Mouse (Mus musculus): ENCODE measurements around the gene Sod3. TPM values are rescaled to one million over a fixed set of nuclear protein-coding genes. Genes with fewer than 3 reads are reported as not detected.

Sod3 gene
- polyA plus RNA-seq, 1 experiment from 2014 or later, result 0.14 TPM

- no peaks in the 10 kb centered on the region for H3K36me3 ChIP-seq
- no peaks in the 10 kb centered on the region for H3K27me3 ChIP-seq
- no peaks in the 10 kb centered on the region for H3K9me3 ChIP-seq
- H3K9ac ChIP-seq, result no peak overlapping the region
- no peak overlapping the region for H3K4me3 ChIP-seq
- no peak overlapping the region for H3K27ac ChIP-seq
- H3K4me2 ChIP-seq, result no peak overlapping the region
- no peak for ATAC-seq (ENCODE audit: insufficient number of reproducible peaks, insufficient read depth, low FRiP score, low TSS enrichment, low read depth)
- WGBS, result 71% methylated on average over 9 of the region's 9 CpGs
- H3K4me1 ChIP-seq, result peaks cover 13% of the 10 kb centered on the region
Measured at GRCm38 (mm10) chr5:52357175-52357754, 6.3 kb upstream of the Sod3 start.

DNA sequence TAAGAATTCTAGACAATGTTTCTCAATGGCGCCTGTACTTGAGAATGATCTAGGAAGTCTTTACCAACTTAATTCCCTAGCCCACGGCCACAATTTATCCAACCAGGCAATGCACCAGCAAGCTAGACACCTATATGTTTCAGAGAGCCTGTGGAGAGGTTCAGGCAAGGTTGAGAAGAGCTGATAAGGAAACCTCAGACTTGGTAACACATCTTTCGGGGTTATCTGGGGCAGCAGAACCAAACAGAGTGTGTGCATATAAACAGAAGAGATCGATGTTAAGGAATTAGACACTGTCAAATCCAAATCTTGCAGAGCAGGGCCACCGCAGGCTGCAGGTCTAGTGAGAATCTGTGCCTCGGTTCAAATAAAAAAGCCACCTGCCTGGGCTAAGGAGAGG, 5.5 kb upstream of the Sod3 start:
- H3K9me3 ChIP-seq, result no peaks in the 10 kb centered on the region
- no peak overlapping the region for H3K9ac ChIP-seq
- H3K4me2 ChIP-seq, result no peak overlapping the region
- H3K27ac ChIP-seq, result no peak overlapping the region
- no peaks in the 10 kb centered on the region for H3K36me3 ChIP-seq
- ATAC-seq (ENCODE audit: insufficient number of reproducible peaks, insufficient read depth, low FRiP score, low TSS enrichment, low read depth), result no peak
- H3K4me3 ChIP-seq, result no peak overlapping the region
- WGBS, result 86% methylated on average over 6 of the region's 6 CpGs
- no peaks in the 10 kb centered on the region for H3K27me3 ChIP-seq
- H3K4me1 ChIP-seq, result peaks cover 20% of the 10 kb centered on the region

GRCm38 (mm10) chr5:52360286-52361049, 3.1 kb upstream of the Sod3 start:
- 0 out of 2 replicates have a peak overlapping the region, but pooled peaks have one; percentile 39 for H3K27ac ChIP-seq
- WGBS, result 71% methylated on average over 21 of the region's 21 CpGs
- no peak for ATAC-seq (ENCODE audit: insufficient number of reproducible peaks, insufficient read depth, low FRiP score, low TSS enrichment, low read depth)
- peaks cover 31% of the 10 kb centered on the region for H3K4me1 ChIP-seq
- peaks cover 9% of the 10 kb centered on the region; the same call in 1 of the 2 replicates for H3K27me3 ChIP-seq
- H3K9me3 ChIP-seq, result no peaks in the 10 kb centered on the region
- no peak overlapping the region for H3K9ac ChIP-seq
- H3K4me3 ChIP-seq, result no peak overlapping the region
- peak overlapping the region; percentile 16; the same call in 1 of the 2 replicates for H3K4me2 ChIP-seq
- no peaks in the 10 kb centered on the region for H3K36me3 ChIP-seq

DNA sequence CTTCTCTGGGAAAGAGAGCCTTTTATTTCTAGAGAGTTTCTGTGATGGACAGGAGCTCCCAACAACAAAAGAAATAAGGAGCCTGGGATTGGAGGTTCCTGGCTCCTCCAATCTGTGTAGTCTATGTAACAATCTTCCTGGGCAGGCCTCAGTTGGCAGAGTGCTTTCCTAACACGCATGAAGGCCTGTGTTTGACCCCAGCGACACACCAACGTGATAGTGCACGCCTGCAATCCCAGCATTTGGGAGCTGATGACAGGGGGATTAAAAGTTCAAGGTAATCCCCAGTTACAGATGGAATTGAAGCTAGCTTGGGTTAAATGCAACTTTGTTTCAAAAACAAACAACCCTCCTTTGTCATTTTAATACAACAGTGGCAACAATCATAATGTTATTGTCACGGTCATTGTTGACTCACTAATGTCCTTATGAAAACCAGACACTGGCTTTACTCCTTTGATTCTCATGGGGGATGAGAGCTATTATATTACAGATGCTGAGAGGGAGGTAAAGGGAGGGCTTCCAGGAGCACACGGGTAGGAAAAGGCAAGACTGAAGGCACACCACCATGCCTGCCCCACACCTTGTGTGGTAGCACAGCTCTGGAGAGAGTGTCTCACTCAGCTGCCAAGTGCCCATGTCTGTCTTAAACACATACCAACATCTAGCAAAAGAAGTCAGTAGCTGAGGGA, 669 bp upstream of the Sod3 start:
- peaks cover 11% of the 10 kb centered on the region for H3K27me3 ChIP-seq
- WGBS, result 26% methylated on average over 6 of the region's 6 CpGs
- no peak overlapping the region for H3K9ac ChIP-seq
- no peak overlapping the region for H3K4me3 ChIP-seq
- peaks cover 31% of the 10 kb centered on the region for H3K4me1 ChIP-seq
- H3K36me3 ChIP-seq, result no peaks in the 10 kb centered on the region
- ATAC-seq (ENCODE audit: insufficient number of reproducible peaks, insufficient read depth, low FRiP score, low TSS enrichment, low read depth), result no peak
- H3K4me2 ChIP-seq, result no peak overlapping the region
- H3K27ac ChIP-seq, result no peak overlapping the region
- no peaks in the 10 kb centered on the region for H3K9me3 ChIP-seq

DNA sequence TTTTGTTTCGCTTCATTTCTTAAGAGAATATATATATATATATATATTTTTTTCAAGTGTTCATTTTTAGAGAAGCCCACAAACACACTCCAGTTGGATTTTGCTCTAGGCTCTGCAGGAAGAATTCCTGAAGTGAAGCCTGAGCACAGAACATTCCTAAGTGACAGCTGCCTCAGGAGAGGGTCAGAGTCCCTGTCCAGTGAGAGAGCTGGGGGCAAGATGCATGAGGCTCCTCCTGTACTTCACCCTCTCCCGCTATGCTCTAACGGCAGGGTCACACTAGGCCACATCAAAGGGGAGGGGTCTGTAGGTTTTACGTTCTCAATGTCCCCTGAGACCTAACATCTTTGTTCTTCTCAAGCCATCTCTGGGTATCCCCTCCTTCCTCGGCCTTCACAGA, 930 bp downstream of the Sod3 start:
- Histone ChIP-seq H3K4me3 (no peak overlapping the region), H3K4me2 (no peak overlapping the region), H3K27me3 (peaks cover 22% of the 10 kb centered on the region), H3K9ac (no peak overlapping the region), H3K9me3 (no peaks in the 10 kb centered on the region), H3K36me3 (no peaks in the 10 kb centered on the region), H3K4me1 (peaks cover 34% of the 10 kb centered on the region), H3K27ac (no peak overlapping the region)
- no peak for ATAC-seq (ENCODE audit: insufficient number of reproducible peaks, insufficient read depth, low FRiP score, low TSS enrichment, low read depth)
- WGBS, result 45% methylated on average over 5 of the region's 5 CpGs

GRCm38 (mm10) chr5:52365930-52366329, 2.3 kb downstream of the Sod3 start:
- H3K4me2 ChIP-seq, result no peak overlapping the region
- H3K27ac ChIP-seq, result no peak overlapping the region
- no peak overlapping the region for H3K4me3 ChIP-seq
- peaks cover 23% of the 10 kb centered on the region for H3K4me1 ChIP-seq
- ATAC-seq (ENCODE audit: insufficient number of reproducible peaks, insufficient read depth, low FRiP score, low TSS enrichment, low read depth), result no peak
- no peak overlapping the region for H3K9ac ChIP-seq
- H3K27me3 ChIP-seq, result peaks cover 22% of the 10 kb centered on the region
- H3K36me3 ChIP-seq, result no peaks in the 10 kb centered on the region
- no peaks in the 10 kb centered on the region for H3K9me3 ChIP-seq
- WGBS, result 85% methylated on average over 5 of the region's 5 CpGs

GRCm38 (mm10) chr5:52366661-52367060, 3.1 kb downstream of the Sod3 start:
- Histone ChIP-seq H3K4me2 (no peak overlapping the region), H3K4me1 (peaks cover 23% of the 10 kb centered on the region), H3K4me3 (no peak overlapping the region), H3K27ac (no peak overlapping the region), H3K27me3 (peaks cover 22% of the 10 kb centered on the region), H3K9me3 (no peaks in the 10 kb centered on the region), H3K9ac (no peak overlapping the region), H3K36me3 (no peaks in the 10 kb centered on the region)
- 86% methylated on average over 2 of the region's 2 CpGs for WGBS
- ATAC-seq (ENCODE audit: insufficient number of reproducible peaks, insufficient read depth, low FRiP score, low TSS enrichment, low read depth), result no peak

GRCm38 (mm10) chr5:52367866-52368840, 4.6 kb downstream of the Sod3 start:
- Histone ChIP-seq H3K36me3 (no peaks in the 10 kb centered on the region), H3K9me3 (no peaks in the 10 kb centered on the region), H3K27me3 (peaks cover 22% of the 10 kb centered on the region), H3K27ac (no peak overlapping the region), H3K4me2 (peak overlapping the region; percentile 50), H3K9ac (peak overlapping the region; percentile 40; the same call in 1 of the 2 replicates), H3K4me3 (peak overlapping the region; percentile 20), H3K4me1 (peaks cover 16% of the 10 kb centered on the region)
- ATAC-seq (ENCODE audit: insufficient number of reproducible peaks, insufficient read depth, low FRiP score, low TSS enrichment, low read depth), result no peak
- WGBS, result 50% methylated on average over 63 of the region's 63 CpGs

DNA sequence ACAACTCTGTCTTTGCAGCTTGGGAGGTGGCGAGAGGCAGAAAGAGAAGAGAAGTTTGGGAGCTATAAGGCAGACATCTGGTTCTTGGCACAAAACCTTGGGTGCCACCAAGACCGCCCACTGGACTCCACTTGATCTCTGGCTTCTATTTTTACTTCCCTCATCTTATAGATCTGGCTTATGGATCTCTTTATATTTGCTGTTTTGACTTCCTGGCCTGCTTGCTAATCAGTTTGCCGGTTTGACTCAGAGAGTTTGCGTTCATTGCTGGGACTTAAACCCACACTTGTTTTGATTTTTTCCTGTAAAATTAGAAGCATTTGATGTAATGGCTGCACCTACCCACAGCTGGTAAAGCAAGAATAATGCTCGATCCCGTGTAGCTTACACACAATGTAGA, 7.3 kb downstream of the Sod3 start:
- Histone ChIP-seq H3K4me3 (no peak overlapping the region), H3K4me1 (peaks cover 5% of the 10 kb centered on the region; the same call in 1 of the 2 replicates), H3K36me3 (no peaks in the 10 kb centered on the region), H3K9ac (no peak overlapping the region), H3K4me2 (no peak overlapping the region), H3K9me3 (no peaks in the 10 kb centered on the region), H3K27me3 (peaks cover 13% of the 10 kb centered on the region), H3K27ac (no peak overlapping the region)
- no peak for ATAC-seq (ENCODE audit: insufficient number of reproducible peaks, insufficient read depth, low FRiP score, low TSS enrichment, low read depth)
- WGBS, result 66% methylated on average over 6 of the region's 6 CpGs

DNA sequence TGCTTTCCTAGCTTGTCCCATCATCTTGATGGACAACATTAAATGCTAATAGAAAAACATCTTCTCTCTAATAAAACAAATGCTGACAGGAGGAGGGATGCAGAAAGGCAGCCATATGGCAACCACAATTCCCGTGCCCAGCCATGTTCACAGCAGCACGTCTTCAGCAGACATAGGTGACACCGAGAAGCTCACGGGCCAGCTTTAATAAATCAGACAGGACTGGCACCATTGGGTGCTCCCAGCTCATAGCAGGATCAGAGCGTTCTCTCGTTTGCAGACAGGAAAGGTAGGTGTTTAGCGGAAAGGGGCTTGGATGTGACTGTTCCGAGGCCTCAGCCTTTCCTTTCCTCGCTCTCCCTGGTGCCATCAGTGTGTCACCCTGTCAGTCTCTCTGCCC, 12.3 kb downstream of the Sod3 start:
- Histone ChIP-seq H3K27ac (no peak overlapping the region), H3K9ac (no peak overlapping the region), H3K4me3 (no peak overlapping the region), H3K4me2 (no peak overlapping the region), H3K36me3 (no peaks in the 10 kb centered on the region), H3K27me3 (no peaks in the 10 kb centered on the region), H3K4me1 (no peaks in the 10 kb centered on the region), H3K9me3 (no peaks in the 10 kb centered on the region)
- WGBS, result 86% methylated on average over 9 of the region's 9 CpGs
- no peak for ATAC-seq (ENCODE audit: insufficient number of reproducible peaks, insufficient read depth, low FRiP score, low TSS enrichment, low read depth)

- Histone ChIP-seq H3K9ac (no peak overlapping the region), H3K27me3 (no peaks in the 10 kb centered on the region), H3K27ac (no peak overlapping the region), H3K4me3 (no peak overlapping the region), H3K9me3 (no peaks in the 10 kb centered on the region), H3K36me3 (no peaks in the 10 kb centered on the region), H3K4me1 (no peaks in the 10 kb centered on the region), H3K4me2 (no peak overlapping the region)
- 83% methylated on average over 8 of the region's 8 CpGs for WGBS
- no peak for ATAC-seq (ENCODE audit: insufficient number of reproducible peaks, insufficient read depth, low FRiP score, low TSS enrichment, low read depth)
Measured at GRCm38 (mm10) chr5:52382837-52383236, 19.2 kb downstream of the Sod3 start.
